Mouse (Mus musculus) lung, adult 2 months (tissue): ENCODE data around the gene Dmrta1. TPM values are rescaled to one million over a fixed set of nuclear protein-coding genes. Genes with fewer than 3 reads are reported as not detected.
"Not testable (repeated sequence)": the region's sequence is repeated elsewhere in the genome, so short reads cannot be mapped to it uniquely, and the experiment has no call there.

ENCODE experiments used
- DNase-seq: peaks from one replicate; pipeline ENCODE4 v3.0.0; 2022
- H3K4me1 ChIP-seq: fragments of 200-500 bp; 2 replicates; pipeline ENCODE4 v1.6.1; 2011; ENCODE audit warnings: low read length; ENCODE audit not compliant: control insufficient read depth, insufficient read depth
- H3K4me3 ChIP-seq: fragments of 200-500 bp; replicated peaks from 2 replicates; pipeline ENCODE3; 2011; ENCODE audit warnings: low read depth, mild to moderate bottlenecking, control low read depth, low read length; ENCODE audit errors: extremely low read depth
- CTCF ChIP-seq: fragments of 200-500 bp; IDR thresholded peaks from 2 replicates; pipeline ENCODE4 v1.5.1; 2011; ENCODE audit warnings: mild to moderate bottlenecking, low read length, control low read depth; ENCODE audit not compliant: insufficient read depth
- POLR2A ChIP-seq: fragments of 200-500 bp; IDR thresholded peaks from 2 replicates; pipeline ENCODE4 v1.6.1; 2011; ENCODE audit warnings: low read depth, mild to moderate bottlenecking, control low read depth, low read length, borderline replicate concordance; ENCODE audit errors: extremely low read depth
- WGBS: fragments of 180-500 bp; shearing (Covaris S2); methylation state at CpG from one replicate; pipeline ENCODE4 v1.1.7; 2018; 5-methylcytosine and 5-hydroxymethylcytosine counted together
- polyA plus RNA-seq: library from polyadenylated mRNA; depleted of rRNA; stranded (reverse); fragments of >200 nt; gene quantifications from 2 replicates; pipeline ENCODE4 v1.2.3, GENCODE M21; 2012

Dmrta1 gene
- polyA plus RNA-seq, 1 experiment, result not detected

- 77% methylated on average over 3 of the region's 3 CpGs for WGBS
- no peak for DNase-seq
- H3K4me3 ChIP-seq, result no peak overlapping the region
- TF ChIP-seq POLR2A, result no peak
- no peak for TF ChIP-seq CTCF
- no peaks in the 10 kb centered on the region for H3K4me1 ChIP-seq
Measured at GRCm38 (mm10) chr4:89674711-89675110, 4.5 kb upstream of the Dmrta1 start.

DNA sequence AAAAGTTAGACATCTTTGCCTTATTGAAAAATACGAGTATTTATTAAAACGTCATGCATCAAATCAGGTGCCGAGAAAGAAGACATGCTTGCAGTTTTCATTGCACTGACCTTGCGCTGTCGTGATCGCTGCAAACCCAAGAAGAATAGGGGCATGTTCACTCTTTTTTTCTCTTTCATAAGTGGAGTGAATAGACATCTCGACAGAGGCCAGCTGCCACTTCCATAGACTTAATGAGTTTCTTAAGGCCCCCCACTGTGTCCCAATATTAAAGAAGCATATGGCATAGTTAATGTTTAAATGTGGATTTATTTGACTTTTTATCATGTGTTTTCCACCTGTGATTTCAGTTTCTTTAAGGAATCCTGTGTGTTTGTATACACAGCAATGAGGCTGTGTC lies 1.3 kb upstream of the Dmrta1 start:
- WGBS, result 82% methylated on average over 7 of the region's 7 CpGs
- no peak for DNase-seq
- H3K4me3 ChIP-seq, result no peak overlapping the region
- no peaks in the 10 kb centered on the region for H3K4me1 ChIP-seq
- no peak for TF ChIP-seq POLR2A
- TF ChIP-seq CTCF, result no peak

GRCm38 (mm10) chr4:89678713-89679112 lies 523 bp upstream of the Dmrta1 start:
- Histone ChIP-seq H3K4me3 (no peak overlapping the region), H3K4me1 (no peaks in the 10 kb centered on the region)
- no peak for DNase-seq
- TF ChIP-seq CTCF (no peak), POLR2A (no peak)
- 54% methylated on average over 5 of the region's 5 CpGs for WGBS

- DNase-seq, result no peak
- no peak for TF ChIP-seq CTCF
- no peak for TF ChIP-seq POLR2A
- Histone ChIP-seq H3K4me1 (no peaks in the 10 kb centered on the region), H3K4me3 (no peak overlapping the region)
- 2% methylated on average over 78 of the region's 78 CpGs for WGBS
Measured at GRCm38 (mm10) chr4:89687961-89688803, 8.9 kb downstream of the Dmrta1 start.

- 4% methylated on average over 16 of the region's 16 CpGs for WGBS
- H3K4me3 ChIP-seq, result no peak overlapping the region
- TF ChIP-seq POLR2A (no peak), CTCF (no peak)
- DNase-seq, result no peak
- H3K4me1 ChIP-seq, result no peaks in the 10 kb centered on the region
Measured at GRCm38 (mm10) chr4:89688804-89689497, 9.7 kb downstream of the Dmrta1 start.

DNA sequence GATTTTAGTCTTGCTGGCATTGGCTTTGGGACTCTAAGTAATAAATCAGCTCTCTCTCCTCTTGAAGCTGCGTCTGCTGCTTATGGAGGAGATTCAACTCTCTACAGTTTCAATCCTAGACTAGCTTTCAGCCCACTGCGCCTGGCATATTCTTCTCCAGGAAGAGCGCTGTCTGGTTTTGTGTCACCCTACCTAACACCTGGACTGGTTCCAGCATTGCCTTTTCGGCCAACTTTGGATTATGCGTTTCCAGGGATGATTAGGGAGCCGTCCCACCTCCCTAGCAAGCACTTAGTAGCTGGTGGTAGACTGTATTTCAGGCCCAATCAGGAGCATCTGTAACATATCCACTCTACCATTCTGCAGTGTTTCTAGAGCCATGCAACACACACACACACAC lies 12.7 kb downstream of the Dmrta1 start:
- TF ChIP-seq POLR2A (no peak), CTCF (no peak)
- 78% methylated on average over 6 of the region's 6 CpGs for WGBS
- no peak overlapping the region for H3K4me3 ChIP-seq
- no peaks in the 10 kb centered on the region for H3K4me1 ChIP-seq
- no peak for DNase-seq

- no peak overlapping the region for H3K4me3 ChIP-seq
- H3K4me1 ChIP-seq, result no peaks in the 10 kb centered on the region
- no peak for TF ChIP-seq POLR2A
- peak; percentile 3; the same call in 1 of the 2 replicates for TF ChIP-seq CTCF
- DNase-seq, result no peak
- WGBS, result 38% methylated on average over 1 of the region's 1 CpGs
Measured at GRCm38 (mm10) chr4:89692780-89693179, 13.5 kb downstream of the Dmrta1 start.

- Histone ChIP-seq H3K4me3 (no peak overlapping the region), H3K4me1 (no peaks in the 10 kb centered on the region)
- DNase-seq, result no peak
- no peak for TF ChIP-seq CTCF
- TF ChIP-seq POLR2A, result no peak
- 61% methylated on average over 5 of the region's 5 CpGs for WGBS
Measured at GRCm38 (mm10) chr4:89695589-89695988, 16.4 kb downstream of the Dmrta1 start.

- no peak for DNase-seq
- Histone ChIP-seq H3K4me3 (no peak overlapping the region), H3K4me1 (no peaks in the 10 kb centered on the region)
- TF ChIP-seq POLR2A, result no peak
- no peak for TF ChIP-seq CTCF
Measured at GRCm38 (mm10) chr4:89697951-89698350, 18.7 kb downstream of the Dmrta1 start.

GRCm38 (mm10) chr4:89723526-89724190 lies 44.4 kb downstream of the Dmrta1 start:
- WGBS, result 75% methylated on average over 1 of the region's 1 CpGs
- not testable (repeated sequence) for H3K4me1 ChIP-seq, H3K4me3 ChIP-seq, DNase-seq
